Mouse (Mus musculus): ENCODE data around the gene Cenpp. TPM values are rescaled to one million over a fixed set of nuclear protein-coding genes. Genes with fewer than 3 reads are reported as not detected.

The Cenpp gene
- polyA plus RNA-seq, 1 experiment from 2014 or later, result 41.2 TPM

- no peak for DNase-seq (ENCODE audit: low spot score)
These were observed 121.9 kb downstream of the Cenpp start for GRCm38 (mm10) chr13:49530636-49531035.

GRCm38 (mm10) chr13:49526235-49526634 lies 126.3 kb downstream of the Cenpp start:
- no peak for DNase-seq (ENCODE audit: low spot score)

- no peak for DNase-seq (ENCODE audit: low spot score)
These were observed 133.8 kb downstream of the Cenpp start for GRCm38 (mm10) chr13:49518761-49519160.

- DNase-seq (ENCODE audit: low spot score), result no peak
These were observed 145.4 kb downstream of the Cenpp start for GRCm38 (mm10) chr13:49507176-49507575.

- DNase-seq (ENCODE audit: low spot score), result no peak
These were observed 146.8 kb downstream of the Cenpp start for GRCm38 (mm10) chr13:49505776-49506175.

- no peak for DNase-seq (ENCODE audit: low spot score)
These were observed 148.1 kb downstream of the Cenpp start, which contains the start of gene Ecm2 for GRCm38 (mm10) chr13:49504510-49504909. Gene Ecm2 (plus strand): TSS chr13:49504810.

- DNase-seq (ENCODE audit: low spot score), result no peak
These were observed 159.9 kb downstream of the Cenpp start, which contains the start of gene Tes3-ps for GRCm38 (mm10) chr13:49492376-49493368. Gene Tes3-ps (plus strand): TSS chr13:49493318.

- no peak for DNase-seq (ENCODE audit: low spot score)
These were observed 167.2 kb downstream of the Cenpp start for GRCm38 (mm10) chr13:49485388-49485787.

- no peak for DNase-seq (ENCODE audit: low spot score)
These were observed 172.0 kb downstream of the Cenpp start for GRCm38 (mm10) chr13:49480551-49480950.

GRCm38 (mm10) chr13:49480057-49480456 lies 172.5 kb downstream of the Cenpp start:
- no peak for DNase-seq (ENCODE audit: low spot score)

GRCm38 (mm10) chr13:49479399-49479798 lies 173.2 kb downstream of the Cenpp start:
- DNase-seq (ENCODE audit: low spot score), result no peak

- DNase-seq (ENCODE audit: low spot score), result no peak
These were observed 173.7 kb downstream of the Cenpp start for GRCm38 (mm10) chr13:49478851-49479374.

- no peak for DNase-seq (ENCODE audit: low spot score)
These were observed 174.7 kb downstream of the Cenpp start for GRCm38 (mm10) chr13:49477887-49478286.

- no peak for DNase-seq (ENCODE audit: low spot score)
These were observed 179.9 kb downstream of the Cenpp start for GRCm38 (mm10) chr13:49472676-49473005.

- no peak for DNase-seq (ENCODE audit: low spot score)
These were observed 180.5 kb downstream of the Cenpp start for GRCm38 (mm10) chr13:49471981-49472675.

- no peak for DNase-seq (ENCODE audit: low spot score)
These were observed 181.8 kb downstream of the Cenpp start for GRCm38 (mm10) chr13:49470806-49471205.

GRCm38 (mm10) chr13:49470319-49470718 lies 182.3 kb downstream of the Cenpp start:
- DNase-seq (ENCODE audit: low spot score), result no peak

GRCm38 (mm10) chr13:49469002-49469401 lies 183.6 kb downstream of the Cenpp start:
- DNase-seq (ENCODE audit: low spot score), result no peak

- no peak for DNase-seq (ENCODE audit: low spot score)
These were observed 185.0 kb downstream of the Cenpp start for GRCm38 (mm10) chr13:49467585-49467984.

- DNase-seq (ENCODE audit: low spot score), result no peak
These were observed 186.1 kb downstream of the Cenpp start for GRCm38 (mm10) chr13:49466393-49467075.

- DNase-seq (ENCODE audit: low spot score), result no peak
These were observed 186.7 kb downstream of the Cenpp start for GRCm38 (mm10) chr13:49465875-49466274.

All from thymus, postnatal 0 days (tissue).